Mouse (Mus musculus) embryonic facial prominence, embryonic 12.5 days (tissue): ENCODE results near the gene Chrna9. TPM values are rescaled to one million over a fixed set of nuclear protein-coding genes. Genes with fewer than 3 reads are reported as not detected.

Source experiments
- ATAC-seq: fragments of 200-750 bp; cut with Nextera tagmentation; 2 replicates; pipeline ENCODE4 v1.8.0; 2017; ENCODE audit not compliant: insufficient number of reproducible peaks, insufficient read depth, low FRiP score, low TSS enrichment
- H3K27ac ChIP-seq: fragments of 300-500 bp; sonication (generic); 2 replicates; pipeline ENCODE4 v1.5.1; 2016; ENCODE audit warnings: mild to moderate bottlenecking
- H3K27me3 ChIP-seq: fragments of 300-500 bp; sonication (generic); 2 replicates; pipeline ENCODE4 v1.6.1; 2016; ENCODE audit warnings: mild to moderate bottlenecking, moderate library complexity
- H3K36me3 ChIP-seq: fragments of 300-500 bp; sonication (generic); 2 replicates; pipeline ENCODE4 v1.6.1; 2016; ENCODE audit warnings: mild to moderate bottlenecking
- H3K4me1 ChIP-seq: fragments of 300-500 bp; sonication (generic); 2 replicates; pipeline ENCODE4 v1.6.1; 2016
- H3K4me2 ChIP-seq: fragments of 300-500 bp; sonication (generic); replicated peaks from 2 replicates; pipeline ENCODE4 v1.6.1; 2016; ENCODE audit warnings: mild to moderate bottlenecking, moderate library complexity
- H3K4me3 ChIP-seq: fragments of 300-500 bp; sonication (generic); 2 replicates; pipeline ENCODE4 v1.5.1; 2016; ENCODE audit warnings: mild to moderate bottlenecking
- H3K9ac ChIP-seq: fragments of 300-500 bp; sonication (generic); 2 replicates; pipeline ENCODE4 v1.6.1; 2016; ENCODE audit warnings: mild to moderate bottlenecking, moderate library complexity
- H3K9me3 ChIP-seq: fragments of 300-500 bp; sonication (generic); 2 replicates; pipeline ENCODE4 v1.6.1; 2016; ENCODE audit warnings: mild to moderate bottlenecking, moderate library complexity
- WGBS: fragments of 180-500 bp; shearing (Covaris S2); methylation state at CpG from one replicate; pipeline ENCODE4 v1.1.7; 2016; 5-methylcytosine and 5-hydroxymethylcytosine counted together
- polyA plus RNA-seq: library from polyadenylated mRNA; unstranded; fragments of >200 nt; fragmentation: Nextera tagmentation; extraction: Ambion mirVana; gene quantifications from 2 replicates; pipeline ENCODE4 v1.2.1, GENCODE M21; 2016

The Chrna9 gene
- polyA plus RNA-seq, 1 experiment from 2014 or later, result 1.1 TPM

DNA sequence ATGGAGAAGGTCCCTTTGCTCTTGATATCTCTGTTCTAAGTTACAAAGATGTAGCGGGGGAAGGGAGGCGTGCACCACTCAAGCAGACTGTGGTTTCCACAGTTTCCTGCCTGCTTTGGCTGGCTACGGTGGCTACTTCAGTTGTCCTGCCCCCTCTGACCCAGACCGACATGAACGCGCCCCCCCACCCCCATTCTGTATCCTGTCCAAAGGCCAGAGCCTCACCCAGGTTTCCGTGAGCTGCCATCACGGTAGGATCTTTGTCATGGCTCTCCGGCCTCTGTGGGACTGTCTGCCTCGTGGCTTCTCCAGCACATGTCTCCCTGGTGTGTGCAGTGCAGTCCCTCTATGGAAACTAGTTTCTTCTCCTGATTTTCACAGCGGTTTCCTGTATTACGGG lies 15.4 kb upstream of the Chrna9 start:
- no peaks in the 10 kb centered on the region for H3K9me3 ChIP-seq
- H3K4me3 ChIP-seq, result no peak overlapping the region
- no peak overlapping the region for H3K27ac ChIP-seq
- H3K4me2 ChIP-seq, result no peak overlapping the region
- H3K36me3 ChIP-seq, result no peaks in the 10 kb centered on the region
- ATAC-seq, result no peak
- 76% methylated on average over 12 of the region's 12 CpGs for WGBS
- no peak overlapping the region for H3K9ac ChIP-seq
- H3K4me1 ChIP-seq, result peaks cover 11% of the 10 kb centered on the region
- H3K27me3 ChIP-seq, result no peaks in the 10 kb centered on the region

DNA sequence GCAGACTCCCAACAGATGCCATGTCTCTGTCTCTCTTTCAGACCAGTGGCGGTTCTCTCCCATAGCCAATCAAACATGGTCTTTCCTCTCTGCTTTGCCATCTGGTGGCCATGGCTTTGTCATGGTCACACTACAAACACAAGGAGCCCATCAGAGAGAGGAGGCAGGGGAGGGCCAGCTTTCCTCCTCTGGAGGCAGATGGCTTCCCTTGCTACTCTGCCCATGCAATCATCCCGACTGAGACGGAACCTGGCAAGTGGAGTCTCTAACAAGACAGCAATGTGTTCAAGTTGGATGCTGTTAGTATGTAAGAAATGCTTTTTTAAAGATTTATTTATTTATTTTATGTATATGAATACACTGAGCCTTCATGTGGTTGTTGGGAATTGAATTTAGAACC lies 14.8 kb upstream of the Chrna9 start:
- H3K9ac ChIP-seq, result no peak overlapping the region
- H3K9me3 ChIP-seq, result no peaks in the 10 kb centered on the region
- H3K4me3 ChIP-seq, result no peak overlapping the region
- H3K4me2 ChIP-seq, result no peak overlapping the region
- peaks cover 11% of the 10 kb centered on the region for H3K4me1 ChIP-seq
- ATAC-seq, result no peak
- no peaks in the 10 kb centered on the region for H3K36me3 ChIP-seq
- H3K27ac ChIP-seq, result no peak overlapping the region
- WGBS, result 91% methylated on average over 3 of the region's 3 CpGs
- no peaks in the 10 kb centered on the region for H3K27me3 ChIP-seq

DNA sequence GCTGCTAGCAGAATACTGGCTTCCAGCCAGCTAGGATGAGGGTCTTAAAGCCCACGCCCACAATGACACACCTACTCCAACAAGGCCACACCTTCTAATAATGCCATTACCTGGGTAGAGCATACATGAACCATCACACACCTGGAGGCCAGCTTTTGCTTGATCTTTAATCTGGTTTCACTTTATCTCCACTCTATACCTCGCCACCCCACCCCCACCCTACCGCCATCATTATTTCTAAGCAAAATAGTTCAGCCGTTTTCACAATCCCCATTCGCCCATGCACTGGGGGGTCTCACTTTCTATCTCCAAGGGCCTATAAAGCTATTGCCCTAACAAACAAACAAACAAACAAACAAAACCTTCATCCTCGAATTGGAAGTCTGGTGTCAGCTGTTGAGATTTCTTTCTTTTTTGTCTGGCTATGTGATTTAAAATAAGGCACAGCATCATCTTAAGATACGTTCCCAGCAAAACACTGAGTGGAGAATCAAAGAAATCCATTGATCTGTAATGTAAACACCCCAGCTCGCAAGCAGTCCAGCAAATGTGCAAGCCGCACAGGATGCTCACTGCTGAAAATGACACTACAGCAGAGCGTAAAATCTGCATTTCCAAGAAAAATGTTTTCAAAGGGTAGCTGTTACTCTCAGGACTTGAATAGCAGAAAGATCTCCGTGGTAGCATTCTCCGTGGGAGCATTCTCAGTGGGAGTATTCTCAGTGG lies 13.9 kb upstream of the Chrna9 start:
- no peak overlapping the region for H3K27ac ChIP-seq
- peaks cover 11% of the 10 kb centered on the region for H3K4me1 ChIP-seq
- no peak overlapping the region for H3K4me3 ChIP-seq
- ATAC-seq, result no peak
- H3K4me2 ChIP-seq, result no peak overlapping the region
- WGBS, result 79% methylated on average over 12 of the region's 12 CpGs
- no peaks in the 10 kb centered on the region for H3K27me3 ChIP-seq
- H3K36me3 ChIP-seq, result no peaks in the 10 kb centered on the region
- no peaks in the 10 kb centered on the region for H3K9me3 ChIP-seq
- H3K9ac ChIP-seq, result no peak overlapping the region

DNA sequence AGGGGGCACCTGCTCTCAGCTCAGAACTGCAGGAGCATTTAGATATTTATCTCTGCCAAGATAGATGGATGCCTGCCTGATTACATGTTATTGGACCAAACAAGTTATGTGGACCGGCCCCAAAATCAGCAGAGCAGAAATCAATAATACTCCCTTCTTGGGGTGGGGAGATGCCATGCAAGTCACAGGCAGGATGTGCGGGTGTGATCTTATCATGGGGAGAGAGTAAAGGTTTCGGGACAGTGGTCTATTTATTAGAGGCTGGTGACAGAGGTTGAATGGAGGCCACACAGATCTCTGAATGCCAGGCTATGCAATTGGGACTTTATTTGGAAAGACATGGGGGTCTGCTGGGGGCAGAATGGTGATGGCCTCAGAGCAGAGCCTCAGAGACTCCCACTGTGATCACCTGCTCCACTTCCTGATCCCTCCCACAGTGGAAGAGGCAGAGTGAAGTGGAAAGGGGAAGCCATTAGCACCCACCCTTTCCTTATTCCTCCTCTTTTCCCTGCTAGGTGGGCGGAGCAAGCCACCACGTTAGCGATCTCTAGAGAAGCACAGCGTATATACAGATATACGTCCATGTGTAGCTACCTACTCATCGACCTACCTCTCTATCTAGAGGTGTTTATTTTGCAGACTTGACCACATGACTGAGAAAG lies 13.1 kb upstream of the Chrna9 start:
- H3K4me3 ChIP-seq, result no peak overlapping the region
- H3K27ac ChIP-seq, result no peak overlapping the region
- no peak for ATAC-seq
- no peak overlapping the region for H3K9ac ChIP-seq
- peaks cover 11% of the 10 kb centered on the region for H3K4me1 ChIP-seq
- no peaks in the 10 kb centered on the region for H3K36me3 ChIP-seq
- no peaks in the 10 kb centered on the region for H3K9me3 ChIP-seq
- 81% methylated on average over 9 of the region's 9 CpGs for WGBS
- no peaks in the 10 kb centered on the region for H3K27me3 ChIP-seq
- H3K4me2 ChIP-seq, result no peak overlapping the region

DNA sequence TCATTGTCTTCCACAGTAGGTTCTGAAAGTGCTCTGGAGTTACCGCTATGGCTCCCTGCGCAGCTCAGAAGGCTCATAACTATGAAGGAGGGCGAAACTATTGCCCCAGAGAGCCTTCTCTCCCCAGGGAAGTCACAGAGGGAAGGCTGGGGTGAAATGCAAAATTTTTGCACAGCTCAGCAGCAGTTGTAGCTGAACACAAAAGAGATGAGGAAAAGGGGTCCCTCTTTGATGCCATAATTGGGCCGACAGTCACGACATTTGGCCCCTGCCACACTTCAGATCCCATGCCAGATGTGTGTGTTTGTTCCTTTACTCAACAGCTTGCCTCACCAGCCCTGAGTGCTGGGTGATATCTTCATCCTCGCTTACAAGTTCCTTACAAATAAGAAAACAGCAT lies 8.1 kb upstream of the Chrna9 start:
- whole genome bisulfite sequencing, result 79% methylated on average over 6 of the region's 6 CpGs
- no peaks in the 10 kb centered on the region for H3K9me3 ChIP-seq
- no peaks in the 10 kb centered on the region for H3K27me3 ChIP-seq

DNA sequence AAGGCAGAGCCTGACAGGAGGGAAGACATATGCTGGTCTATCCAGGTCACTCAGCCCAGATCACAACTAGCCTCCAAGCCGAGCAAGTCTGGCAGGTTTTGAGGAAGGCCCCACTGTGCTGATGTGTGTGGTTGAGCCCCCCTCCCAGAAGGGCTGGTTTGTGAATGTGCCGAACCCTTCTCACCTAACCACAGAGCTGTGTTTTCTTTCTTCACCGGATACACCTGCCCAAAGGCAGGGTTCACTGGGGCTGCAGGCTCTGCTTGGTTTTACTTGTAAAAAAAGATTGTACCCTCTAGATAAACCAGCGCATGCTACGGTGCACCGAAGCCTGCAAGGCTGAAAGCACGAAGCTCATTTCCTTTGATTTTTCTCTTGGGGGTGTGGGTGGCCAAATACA lies 5.6 kb upstream of the Chrna9 start:
- H3K4me3 ChIP-seq, result no peak overlapping the region
- H3K27ac ChIP-seq, result no peak overlapping the region
- H3K27me3 ChIP-seq, result no peaks in the 10 kb centered on the region
- no peak overlapping the region for H3K9ac ChIP-seq
- H3K4me2 ChIP-seq, result no peak overlapping the region
- H3K36me3 ChIP-seq, result no peaks in the 10 kb centered on the region
- H3K4me1 ChIP-seq, result no peaks in the 10 kb centered on the region
- ATAC-seq, result no peak
- WGBS, result 67% methylated on average over 7 of the region's 7 CpGs
- no peaks in the 10 kb centered on the region for H3K9me3 ChIP-seq

More for the DNA sequence above, 8.1 kb upstream of the Chrna9 start:
- Histone ChIP-seq H3K36me3 (no peaks in the 10 kb centered on the region), H3K9ac (no peak overlapping the region), H3K4me1 (no peaks in the 10 kb centered on the region), H3K27ac (no peak overlapping the region), H3K4me2 (no peak overlapping the region), H3K4me3 (no peak overlapping the region)
- ATAC-seq, result no peak

DNA sequence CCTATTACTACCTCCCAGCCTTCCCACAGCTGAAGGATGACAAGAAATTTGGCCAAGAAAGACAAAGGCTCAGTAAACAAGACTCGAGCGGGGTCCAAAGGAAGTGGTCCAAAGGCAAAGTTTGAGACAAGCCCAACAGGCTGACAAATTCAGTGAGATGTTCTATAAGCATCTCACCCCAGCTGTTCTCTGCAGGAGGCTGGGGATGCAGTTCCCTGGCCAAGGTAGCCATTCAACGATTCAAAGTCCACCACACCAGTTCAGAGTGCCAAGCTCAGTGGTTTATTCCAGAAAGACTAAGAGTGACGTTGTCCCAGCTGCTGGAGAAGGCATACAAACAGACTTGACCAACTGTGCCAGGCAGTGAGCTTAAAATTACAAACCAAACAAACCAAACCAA lies 4.5 kb upstream of the Chrna9 start:
- Histone ChIP-seq H3K27ac (no peak overlapping the region), H3K9me3 (no peaks in the 10 kb centered on the region), H3K9ac (no peak overlapping the region), H3K4me3 (no peak overlapping the region), H3K4me2 (no peak overlapping the region), H3K36me3 (no peaks in the 10 kb centered on the region), H3K27me3 (no peaks in the 10 kb centered on the region), H3K4me1 (no peaks in the 10 kb centered on the region)
- 69% methylated on average over 4 of the region's 4 CpGs for WGBS
- no peak for ATAC-seq

DNA sequence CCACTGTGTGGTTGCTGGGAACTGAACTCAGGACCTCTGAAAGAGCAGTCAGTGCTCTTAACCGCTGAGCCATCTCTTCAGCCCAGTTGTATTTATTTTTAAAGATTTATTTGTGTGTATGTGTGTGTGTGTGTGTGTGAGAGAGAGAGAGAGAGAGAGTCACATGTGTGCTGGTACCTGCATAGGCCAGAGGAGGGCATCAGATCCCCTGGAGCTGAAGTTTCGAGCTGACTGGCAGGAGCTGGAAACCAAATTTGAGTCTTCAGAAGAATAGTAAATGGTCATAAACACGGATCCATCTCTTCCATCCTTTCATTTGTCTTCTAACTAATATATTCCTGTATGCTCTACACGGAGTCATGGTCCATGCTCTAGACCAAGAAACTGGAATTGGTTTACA lies 1.5 kb upstream of the Chrna9 start:
- Histone ChIP-seq H3K4me2 (no peak overlapping the region), H3K36me3 (no peaks in the 10 kb centered on the region), H3K4me3 (no peak overlapping the region), H3K27me3 (no peaks in the 10 kb centered on the region), H3K9me3 (no peaks in the 10 kb centered on the region), H3K9ac (no peak overlapping the region), H3K4me1 (no peaks in the 10 kb centered on the region), H3K27ac (no peak overlapping the region)
- 79% methylated on average over 4 of the region's 4 CpGs for WGBS
- ATAC-seq, result no peak

DNA sequence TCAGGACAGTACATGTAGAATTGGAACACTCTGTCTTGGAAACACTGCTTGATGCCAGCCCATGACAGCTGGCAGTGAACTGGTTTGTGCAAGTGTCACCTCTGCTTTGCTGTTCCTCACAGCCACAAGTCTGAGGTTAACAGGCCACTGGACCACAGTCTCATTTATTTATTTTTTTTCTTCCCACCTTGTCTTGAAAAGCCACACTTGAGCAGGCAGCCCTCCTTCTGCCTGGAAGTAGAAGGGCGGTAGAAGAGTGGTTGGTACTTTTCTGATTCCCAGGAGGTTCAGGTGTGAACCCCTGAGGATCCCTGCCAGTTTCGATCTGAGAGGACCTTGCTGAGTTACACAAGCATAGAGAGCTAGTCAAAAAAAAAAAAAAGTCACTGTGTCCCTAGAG lies 957 bp upstream of the Chrna9 start:
- Histone ChIP-seq H3K9me3 (no peaks in the 10 kb centered on the region), H3K4me1 (no peaks in the 10 kb centered on the region), H3K36me3 (no peaks in the 10 kb centered on the region), H3K27me3 (no peaks in the 10 kb centered on the region), H3K4me2 (no peak overlapping the region), H3K4me3 (no peak overlapping the region), H3K27ac (no peak overlapping the region), H3K9ac (no peak overlapping the region)
- no peak for ATAC-seq
- WGBS, result 83% methylated on average over 2 of the region's 2 CpGs

DNA sequence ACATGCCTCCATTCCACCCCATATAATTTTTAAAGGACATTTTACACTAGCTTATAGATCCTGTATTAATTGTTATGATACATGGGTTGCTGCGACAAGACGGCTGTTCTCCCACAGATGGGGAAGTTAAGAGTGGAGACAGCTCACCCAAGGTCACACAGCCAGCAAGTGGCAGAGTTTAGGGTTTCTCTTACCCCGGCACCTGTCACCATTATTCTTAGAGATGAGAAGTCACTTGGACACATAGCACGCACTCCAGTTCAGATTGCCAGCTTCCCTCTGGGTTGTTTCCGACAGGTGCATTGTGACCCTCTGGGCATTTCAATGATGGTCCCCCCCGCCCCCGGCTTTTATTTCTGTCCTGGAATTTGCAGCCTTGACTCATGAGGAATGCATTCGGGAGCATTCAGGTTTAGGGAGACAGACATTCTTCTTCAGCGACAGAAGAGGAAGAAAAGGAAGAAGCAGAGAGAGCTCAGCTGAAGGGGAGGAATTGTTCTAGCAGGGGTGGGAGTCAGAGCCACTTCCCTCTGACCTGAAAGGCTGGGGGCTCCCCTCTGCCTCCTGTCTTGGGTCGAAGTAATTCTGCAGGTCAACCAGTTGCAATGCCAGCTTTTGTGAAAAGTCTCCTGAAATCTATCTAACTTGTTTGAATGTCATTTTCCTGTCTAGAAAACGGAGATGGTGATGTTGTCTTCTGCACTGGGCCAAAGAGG lies 2.4 kb downstream of the Chrna9 start:
- Histone ChIP-seq H3K4me3 (no peak overlapping the region), H3K9ac (no peak overlapping the region), H3K27me3 (no peaks in the 10 kb centered on the region), H3K4me2 (no peak overlapping the region), H3K9me3 (no peaks in the 10 kb centered on the region), H3K36me3 (no peaks in the 10 kb centered on the region), H3K27ac (no peak overlapping the region), H3K4me1 (no peaks in the 10 kb centered on the region)
- no peak for ATAC-seq
- WGBS, result 73% methylated on average over 11 of the region's 11 CpGs

DNA sequence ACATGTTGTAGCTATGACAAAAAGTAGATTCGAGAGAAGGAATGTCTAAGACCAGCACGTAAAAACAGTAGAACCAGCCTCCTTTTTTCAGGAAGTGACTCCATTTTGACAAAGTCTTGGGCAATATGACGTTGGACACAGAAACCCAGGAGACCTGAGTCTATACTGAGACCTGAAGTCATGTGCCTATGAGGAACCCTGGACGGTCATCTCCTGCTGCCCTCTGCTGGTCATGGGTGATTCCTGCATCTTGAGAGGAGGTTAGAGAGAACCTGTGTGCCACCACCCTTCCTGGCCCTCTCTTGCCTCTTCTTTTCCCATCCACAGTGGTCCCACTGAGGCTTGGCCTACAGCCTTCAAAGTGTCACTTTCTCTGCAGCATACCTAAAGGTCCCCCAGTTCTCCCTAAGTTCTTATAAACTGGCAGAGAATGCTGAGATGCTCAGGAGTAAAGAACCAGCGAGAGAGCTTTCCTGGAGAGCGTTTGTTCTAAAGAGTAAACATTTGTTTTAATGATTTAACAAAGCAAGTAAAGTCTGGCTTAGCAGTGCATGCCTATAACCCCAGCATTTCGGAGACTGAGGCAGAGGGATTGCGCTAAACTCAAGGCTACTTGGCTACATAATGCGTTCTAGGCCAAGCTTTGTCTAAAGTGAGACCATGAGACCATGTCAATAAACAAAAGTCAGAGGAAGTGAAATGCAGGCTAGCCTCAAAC lies 3.4 kb downstream of the Chrna9 start:
- no peak for ATAC-seq
- Histone ChIP-seq H3K27ac (no peak overlapping the region), H3K9me3 (no peaks in the 10 kb centered on the region), H3K4me1 (no peaks in the 10 kb centered on the region), H3K27me3 (no peaks in the 10 kb centered on the region), H3K36me3 (no peaks in the 10 kb centered on the region), H3K4me2 (no peak overlapping the region), H3K4me3 (no peak overlapping the region), H3K9ac (no peak overlapping the region)
- 59% methylated on average over 9 of the region's 9 CpGs for WGBS
